Mouse (Mus musculus): ENCODE data around the gene Dennd4a.

DNA sequence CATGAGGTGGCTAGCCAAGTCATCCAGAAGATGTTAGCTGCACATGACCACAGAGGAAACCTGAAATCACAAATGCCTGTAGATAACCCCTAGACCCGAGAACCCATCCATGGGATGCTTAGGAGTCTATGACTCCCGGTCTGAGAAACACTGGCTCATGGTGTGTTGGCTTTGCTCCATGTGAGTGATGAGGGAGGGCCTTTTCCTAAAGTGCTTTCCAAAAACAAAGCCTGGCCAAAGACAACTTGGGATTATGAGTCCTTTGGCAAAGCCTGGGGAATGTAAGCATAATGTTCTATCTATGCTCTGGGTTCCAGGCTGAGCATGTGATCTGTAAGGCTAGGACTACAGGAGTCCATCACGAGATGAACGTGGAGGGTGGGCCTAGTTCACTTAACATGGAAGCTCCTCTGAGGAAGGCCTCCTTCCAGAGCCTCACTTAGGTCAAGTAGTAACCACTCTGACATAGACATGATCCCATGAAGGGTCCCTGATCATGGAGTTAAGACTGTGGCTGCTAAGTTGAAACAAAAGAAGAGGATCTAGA, 33.6 kb upstream of the Dennd4a start:
- no peak for TF ChIP-seq CTCF (IDR thresholded peaks at IDR 0.05; ENCODE audit: insufficient read depth, low read depth, low read length)
- no peak for TF ChIP-seq POLR2A (IDR thresholded peaks at IDR 0.05; ENCODE audit: insufficient read depth, low read depth, low read length)
